ENCODE assay signal across 9 mouse cellular contexts in the genomic region with DNA sequence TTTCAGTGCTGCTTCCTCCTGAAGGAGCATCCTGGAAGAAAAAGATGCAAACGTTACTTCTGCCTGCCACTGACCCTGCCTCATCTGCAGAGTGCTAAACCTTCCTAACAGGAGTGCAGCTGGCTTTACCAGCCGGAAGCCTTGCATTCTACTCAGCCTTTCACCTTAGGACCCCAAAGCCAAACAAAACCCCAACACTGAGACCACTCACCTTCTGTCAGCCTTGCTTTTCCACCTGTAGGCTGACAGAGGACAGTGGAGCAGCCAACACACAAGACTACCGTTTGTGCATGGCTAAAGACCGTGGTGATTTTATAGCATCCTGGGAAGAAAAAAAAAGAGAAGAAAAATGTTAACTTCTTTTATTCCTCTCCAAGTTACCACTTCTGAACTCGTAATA. TPM values are rescaled to one million over a fixed set of nuclear protein-coding genes. Genes with fewer than 3 reads are reported as not detected.
DNase-seq lines count a peak whose midpoint lies in the region; ATAC-seq and TF ChIP-seq lines count a peak whose summit lies in the region.
"Had no signal": no experiment of that assay in that cellular context is flagged by ENCODE, and none has a peak within 500 bp of the region (broad histone marks: within the 10 kb centered on the region; RNA-seq: fewer than 3 reads in every experiment).

No protein-coding gene starts in this region.

- TF ChIP-seq RAD21 in CH12.LX (IDR thresholded peaks at IDR 0.05; ENCODE audit: low read depth, low read length) = no peak

- no peak for TF ChIP-seq EP300 in CH12.LX (IDR thresholded peaks at IDR 0.05; ENCODE audit: low read length)

- H3K9me3 ChIP-seq in heart, embryonic 12.5 days (replicated peaks) = no peaks in the 10 kb centered on the region
- H3K9me3 ChIP-seq in CH12.LX (replicated peaks; ENCODE audit: low read length) = no peaks in the 10 kb centered on the region
- no peaks in the 10 kb centered on the region for H3K9me3 ChIP-seq in forebrain, embryonic 15.5 days
- H3K9me3 ChIP-seq in liver, embryonic 16.5 days (replicated peaks; ENCODE audit: control insufficient read depth, low read length) = no peaks in the 10 kb centered on the region

- no peak for TF ChIP-seq POLR2A in CH12.LX (IDR thresholded peaks at IDR 0.05; ENCODE audit: low read depth, low read length)

- ATAC-seq in heart, embryonic 12.5 days (ENCODE audit: insufficient number of reproducible peaks, low FRiP score) = no peak
- ATAC-seq in forebrain, embryonic 15.5 days (replicated peaks) = no peak
- ATAC-seq in liver, embryonic 16.5 days (ENCODE audit: low read depth) = no peak

- peaks cover 29% of the 10 kb centered on the region for H3K4me1 ChIP-seq in heart, embryonic 12.5 days (replicated peaks)
- H3K4me1 ChIP-seq in CH12.LX (ENCODE audit: control insufficient read depth in 1 of 2, insufficient read depth in 2 of 2) = peaks cover 3 to 38% of the 10 kb centered on the region in 2 experiments; a peak in 3 of 4 replicates
- H3K4me1 ChIP-seq in forebrain, embryonic 15.5 days = peaks cover 28% of the 10 kb centered on the region
- peaks cover 24% of the 10 kb centered on the region for H3K4me1 ChIP-seq in liver, embryonic 16.5 days (ENCODE audit: control insufficient read depth, low read depth, low read length)

- H3K4me3 ChIP-seq in heart, embryonic 12.5 days = peak overlapping the region; percentile 88
- H3K4me3 ChIP-seq in CH12.LX (replicated peaks in 1 of 3; ENCODE audit: low read depth in 2 of 3, low read length in 2 of 3, poor library complexity in 1 of 3) = peak overlapping the region; percentile 69 to 96 (median 74)
- peak overlapping the region; percentile 68 for H3K4me3 ChIP-seq in forebrain, embryonic 15.5 days
- H3K4me3 ChIP-seq in liver, embryonic 16.5 days (ENCODE audit: low read depth, low read length) = peak overlapping the region; percentile 84

- in situ Hi-C loops in CH12.LX (cut with MboI; ENCODE audit: low pct_ligation_motif_present, low pct_unique_long_range_greater_than_20kb, low sequenced_read_pairs) = no loop called here

- 12% methylated on average over 5 of the region's 5 CpGs for WGBS in heart, embryonic 12.5 days
- 11% methylated on average over 5 of the region's 5 CpGs for WGBS in forebrain, embryonic 15.5 days
- WGBS in liver, embryonic 16.5 days (ENCODE audit: insufficient replicate concordance) = 4% methylated on average over 5 of the region's 5 CpGs

- dilution Hi-C loops in CH12.LX (cut with MboI; ENCODE audit: extremely low pct_ligation_motif_present, extremely low pct_unique_long_range_greater_than_20kb, low sequenced_read_pairs) = no loop called here

- no peak for TF ChIP-seq CTCF in CH12.LX (conservative IDR thresholded peaks at IDR 0.05 in 1 of 2, IDR thresholded peaks at IDR 0.05 in 1 of 2; ENCODE audit: low read depth in 2 of 2, low read length in 2 of 2)

- H3K79me2 ChIP-seq in CH12.LX (replicated peaks; ENCODE audit: control insufficient read depth, extremely low read depth, insufficient read depth, poor library complexity, severe bottlenecking) = peaks cover 35% of the 10 kb centered on the region

- H3K9ac ChIP-seq in heart, embryonic 12.5 days = peak overlapping the region; percentile 91
- H3K9ac ChIP-seq in CH12.LX (ENCODE audit: insufficient read depth, low read depth) = peak overlapping the region; percentile 94
- H3K9ac ChIP-seq in forebrain, embryonic 15.5 days (replicated peaks) = peak overlapping the region; percentile 81
- H3K9ac ChIP-seq in liver, embryonic 16.5 days (ENCODE audit: low read depth, low read length) = peak overlapping the region; percentile 77

- peak overlapping the region; percentile 97 for H3K4me2 ChIP-seq in heart, embryonic 12.5 days
- H3K4me2 ChIP-seq in CH12.LX (ENCODE audit: insufficient read depth, low read depth, poor library complexity, severe bottlenecking) = peak overlapping the region; percentile 96
- H3K4me2 ChIP-seq in forebrain, embryonic 15.5 days (replicated peaks) = peak overlapping the region; percentile 88
- peak overlapping the region; percentile 71 for H3K4me2 ChIP-seq in liver, embryonic 16.5 days (ENCODE audit: low read depth, low read length)

- H3K27me3 ChIP-seq in heart, embryonic 12.5 days (replicated peaks) = no peaks in the 10 kb centered on the region
- H3K27me3 ChIP-seq in CH12.LX (replicated peaks) = no peaks in the 10 kb centered on the region
- H3K27me3 ChIP-seq in forebrain, embryonic 15.5 days = no peaks in the 10 kb centered on the region
- H3K27me3 ChIP-seq in liver, embryonic 16.5 days (ENCODE audit: control insufficient read depth, insufficient read depth, low read depth, low read length) = no peaks in the 10 kb centered on the region; the same call in 1 of the 2 replicates

- DNase-seq in heart, adult 9 months (ENCODE audit: low spot score in 2 of 2) = no peak
- no peak for DNase-seq in CH12.LX (ENCODE audit: extremely low read depth)
- DNase-seq in adrenal gland, postnatal 10 days = no peak
- DNase-seq in adrenal gland, postnatal 4 days (ENCODE audit: low spot score in 2 of 2) = no peak
- no peak for DNase-seq in gastrocnemius, postnatal 25 days

- peaks cover 49% of the 10 kb centered on the region for H3K36me3 ChIP-seq in heart, embryonic 12.5 days
- H3K36me3 ChIP-seq in CH12.LX (replicated peaks in 1 of 2; ENCODE audit: control insufficient read depth in 1 of 2, insufficient read depth in 1 of 2, low read length in 1 of 2) = peaks cover 36 to 48% of the 10 kb centered on the region in 2 experiments
- H3K36me3 ChIP-seq in forebrain, embryonic 15.5 days = peaks cover 42% of the 10 kb centered on the region
- H3K36me3 ChIP-seq in liver, embryonic 16.5 days (ENCODE audit: control insufficient read depth, insufficient read depth) = peaks cover 41% of the 10 kb centered on the region

- peak overlapping the region; percentile 86 for H3K27ac ChIP-seq in heart, embryonic 12.5 days (ENCODE audit: poor library complexity, severe bottlenecking)
- H3K27ac ChIP-seq in CH12.LX (ENCODE audit: insufficient read depth, low read depth) = no peak overlapping the region
- H3K27ac ChIP-seq in forebrain, embryonic 15.5 days (replicated peaks) = no peak overlapping the region
- no peak overlapping the region for H3K27ac ChIP-seq in liver, embryonic 16.5 days (ENCODE audit: low read length)

TF ChIP-seq in CH12.LX, 34 proteins besides CTCF, POLR2A, EP300 and RAD21 (continues in another document):
- TF ChIP-seq SMC3 (IDR thresholded peaks at IDR 0.05; ENCODE audit: low read depth, low read length) (no peak), ZNF384 (IDR thresholded peaks at IDR 0.05; ENCODE audit: low read depth, low read length) (no peak), CHD1 (IDR thresholded peaks at IDR 0.05; ENCODE audit: low read depth, low read length) (peak; percentile 76; the same call in 1 of the 2 replicates)

RNA-seq across cellular contexts. Expression of a gene that starts 0.7 kb away (rescaled TPM):
- 771 and 793 TPM in 2 replicates for polyA plus RNA-seq in heart, embryonic 12.5 days (2016; fragmentation: Nextera tagmentation; extraction: Ambion mirVana)
- total RNA-seq in CH12.LX (2012; rRNA removed) (3,858 and 4,378 TPM in 2 replicates), CH12.LX (2014; rRNA removed) (2,142 and 2,224 TPM in 2 replicates)
- polyA plus RNA-seq in CH12.LX (2012; ENCODE audit: insufficient read length, low read depth) = 1,222 and 1,264 TPM in 2 replicates
- 1,085 and 1,143 TPM in 2 replicates for polyA plus RNA-seq in forebrain, embryonic 15.5 days (2015; fragmentation: Nextera tagmentation; extraction: Ambion mirVana)
- polyA plus RNA-seq in liver, embryonic 16.5 days (2015; fragmentation: Nextera tagmentation; extraction: Ambion mirVana) = 555 and 627 TPM in 2 replicates
- total RNA-seq in adrenal gland, postnatal 10 days (2021) = 1,000 to 10,000 TPM; 1,820 to 1,837 TPM
- 1,000 to 10,000 TPM; 2,496 to 2,695 TPM for total RNA-seq in adrenal gland, postnatal 4 days (2021)
- total RNA-seq in gastrocnemius, postnatal 25 days (2021) = 100 to 1,000 TPM; 823 to 860 TPM

RNA-seq across cellular contexts. Expression of a gene that starts 0.8 kb away (rescaled TPM):
- 26.8 and 28.0 TPM in 2 replicates for polyA plus RNA-seq in heart, embryonic 12.5 days (2016; fragmentation: Nextera tagmentation; extraction: Ambion mirVana)
- 2.3 and 3.3 TPM in 2 replicates for total RNA-seq in CH12.LX (2012; rRNA removed)
- 0.34 TPM in 1 of 2 replicates, not detected in the other for total RNA-seq in CH12.LX (2014; rRNA removed)
- polyA plus RNA-seq in CH12.LX (2012; ENCODE audit: insufficient read length, low read depth) = 0.23 and 0.63 TPM in 2 replicates
- 21.4 and 22.2 TPM in 2 replicates for polyA plus RNA-seq in forebrain, embryonic 15.5 days (2015; fragmentation: Nextera tagmentation; extraction: Ambion mirVana)
- 3.8 and 4.1 TPM in 2 replicates for polyA plus RNA-seq in liver, embryonic 16.5 days (2015; fragmentation: Nextera tagmentation; extraction: Ambion mirVana)
- total RNA-seq in adrenal gland, postnatal 10 days (2021) = 10 to 100 TPM; 30.6 to 39.6 TPM
- 10 to 100 TPM; 52.7 to 56.4 TPM for total RNA-seq in adrenal gland, postnatal 4 days (2021)
- total RNA-seq in gastrocnemius, postnatal 25 days (2021) = 1 to 10 TPM; 7.1 to 8.8 TPM

RNA-seq across cellular contexts. Expression of a gene that starts 18.7 kb away (rescaled TPM):
- polyA plus RNA-seq in heart, embryonic 12.5 days (2016; fragmentation: Nextera tagmentation; extraction: Ambion mirVana) = 83.0 and 84.3 TPM in 2 replicates
- total RNA-seq in CH12.LX (2012; rRNA removed) (50.8 and 62.9 TPM in 2 replicates), CH12.LX (2014; rRNA removed) (54.2 and 70.3 TPM in 2 replicates)
- 67.4 and 73.6 TPM in 2 replicates for polyA plus RNA-seq in CH12.LX (2012; ENCODE audit: insufficient read length, low read depth)
- 109 and 110 TPM in 2 replicates for polyA plus RNA-seq in forebrain, embryonic 15.5 days (2015; fragmentation: Nextera tagmentation; extraction: Ambion mirVana)
- 35.7 and 37.7 TPM in 2 replicates for polyA plus RNA-seq in liver, embryonic 16.5 days (2015; fragmentation: Nextera tagmentation; extraction: Ambion mirVana)
- 10 to 100 TPM; 57.2 to 57.9 TPM for total RNA-seq in adrenal gland, postnatal 10 days (2021)
- 10 to 100 TPM; 62.8 to 64.6 TPM for total RNA-seq in adrenal gland, postnatal 4 days (2021)
- 10 to 100 TPM; 54.3 to 56.9 TPM for total RNA-seq in gastrocnemius, postnatal 25 days (2021)

RNA-seq across cellular contexts. Expression of a gene that starts 30.6 kb away (rescaled TPM):
- polyA plus RNA-seq in heart, embryonic 12.5 days (2016; fragmentation: Nextera tagmentation; extraction: Ambion mirVana) = 2.3 TPM in 2 replicates
- total RNA-seq in CH12.LX (2012; rRNA removed) (0.25 and 0.89 TPM in 2 replicates), CH12.LX (2014; rRNA removed) (0.21 and 0.72 TPM in 2 replicates)
- 0.59 and 0.70 TPM in 2 replicates for polyA plus RNA-seq in CH12.LX (2012; ENCODE audit: insufficient read length, low read depth)
- polyA plus RNA-seq in forebrain, embryonic 15.5 days (2015; fragmentation: Nextera tagmentation; extraction: Ambion mirVana) = 3.7 TPM in 2 replicates
- polyA plus RNA-seq in liver, embryonic 16.5 days (2015; fragmentation: Nextera tagmentation; extraction: Ambion mirVana) = 0.35 and 0.41 TPM in 2 replicates
- total RNA-seq in adrenal gland, postnatal 10 days (2021) = under 1 TPM; 0.36 to 0.55 TPM
- under 1 TPM; 0.87 to 0.98 TPM for total RNA-seq in adrenal gland, postnatal 4 days (2021)
- under 1 TPM in 1 of 2 experiments, not detected in 1; 0.35 TPM for total RNA-seq in gastrocnemius, postnatal 25 days (2021)
- total RNA-seq: gastrocnemius, adult 8-10 months had no signal

RNA-seq across cellular contexts. Expression of a gene that starts 35.2 kb away (rescaled TPM):
- polyA plus RNA-seq in heart, embryonic 12.5 days (2016; fragmentation: Nextera tagmentation; extraction: Ambion mirVana) = 63.5 and 67.8 TPM in 2 replicates
- 42.2 and 44.4 TPM in 2 replicates for total RNA-seq in CH12.LX (2012; rRNA removed)
- 22.9 and 23.8 TPM in 2 replicates for total RNA-seq in CH12.LX (2014; rRNA removed)
- polyA plus RNA-seq in CH12.LX (2012; ENCODE audit: insufficient read length, low read depth) = 40.4 and 40.7 TPM in 2 replicates
- polyA plus RNA-seq in forebrain, embryonic 15.5 days (2015; fragmentation: Nextera tagmentation; extraction: Ambion mirVana) = 42.8 and 43.2 TPM in 2 replicates
- 30.0 and 33.5 TPM in 2 replicates for polyA plus RNA-seq in liver, embryonic 16.5 days (2015; fragmentation: Nextera tagmentation; extraction: Ambion mirVana)
- total RNA-seq in adrenal gland, postnatal 10 days (2021) = 100 to 1,000 TPM; 114 to 118 TPM
- 100 to 1,000 TPM; 136 TPM for total RNA-seq in adrenal gland, postnatal 4 days (2021)
- 10 to 100 TPM; 49.6 to 54.7 TPM for total RNA-seq in gastrocnemius, postnatal 25 days (2021)
